ENCODE assay signal across 8 mouse cellular contexts in genomic region chr17:8371834-8372233, GRCm38 (mm10). TPM values are rescaled to one million over a fixed set of nuclear protein-coding genes. Genes with fewer than 3 reads are reported as not detected.
A peak's percentile ranks its signal among the peaks of the same experiment; 100 is the strongest.
DNase-seq lines count a peak whose midpoint lies in the region; ATAC-seq and TF ChIP-seq lines count a peak whose summit lies in the region.

No protein-coding gene starts in this region.

- peak overlapping the region; percentile 37 for H3K9ac ChIP-seq in embryonic facial prominence, embryonic 12.5 days
- H3K9ac ChIP-seq in limb, embryonic 11.5 days (ENCODE audit: low read length), result peak overlapping the region; percentile 62
- peak overlapping the region; percentile 78 for H3K9ac ChIP-seq in midbrain, embryonic 13.5 days (replicated peaks)

- H3K9me3 ChIP-seq in embryonic facial prominence, embryonic 12.5 days, result no peaks in the 10 kb centered on the region
- H3K9me3 ChIP-seq in limb, embryonic 11.5 days (ENCODE audit: control insufficient read depth, low read length), result no peaks in the 10 kb centered on the region
- no peaks in the 10 kb centered on the region for H3K9me3 ChIP-seq in midbrain, embryonic 13.5 days

- no peak overlapping the region for H3K4me3 ChIP-seq in C2C12 (ENCODE audit: insufficient read depth, poor library complexity, severe bottlenecking)
- peak overlapping the region; percentile 29 for H3K4me3 ChIP-seq in embryonic facial prominence, embryonic 12.5 days
- H3K4me3 ChIP-seq in limb, embryonic 11.5 days (ENCODE audit: low read depth, low read length), result peak overlapping the region; percentile 22
- peak overlapping the region; percentile 43 for H3K4me3 ChIP-seq in midbrain, embryonic 13.5 days (replicated peaks)

- H3K4me1 ChIP-seq in embryonic facial prominence, embryonic 12.5 days, result peaks cover 43% of the 10 kb centered on the region
- peaks cover 25% of the 10 kb centered on the region for H3K4me1 ChIP-seq in limb, embryonic 11.5 days (ENCODE audit: control insufficient read depth, insufficient read depth, low read length)
- H3K4me1 ChIP-seq in midbrain, embryonic 13.5 days (replicated peaks), result peaks cover 70% of the 10 kb centered on the region

- peak overlapping the region; percentile 48 for H3K4me2 ChIP-seq in embryonic facial prominence, embryonic 12.5 days (replicated peaks)
- peak overlapping the region; percentile 49 for H3K4me2 ChIP-seq in limb, embryonic 11.5 days (ENCODE audit: low read depth, severe bottlenecking)
- peak overlapping the region; percentile 66 for H3K4me2 ChIP-seq in midbrain, embryonic 13.5 days (replicated peaks)

- H3ac ChIP-seq in C2C12 (ENCODE audit: control insufficient read depth, insufficient read length, low read depth), result peak overlapping the region; percentile 39

- H3K79me3 ChIP-seq in C2C12 (ENCODE audit: low read depth), result no peaks in the 10 kb centered on the region

- no peaks in the 10 kb centered on the region for H3K36me3 ChIP-seq in C2C12 (ENCODE audit: control insufficient read depth, insufficient read depth)
- H3K36me3 ChIP-seq in embryonic facial prominence, embryonic 12.5 days, result no peaks in the 10 kb centered on the region
- H3K36me3 ChIP-seq in limb, embryonic 11.5 days (ENCODE audit: control insufficient read depth, insufficient read depth, low read length), result no peaks in the 10 kb centered on the region
- H3K36me3 ChIP-seq in midbrain, embryonic 13.5 days, result no peaks in the 10 kb centered on the region

- no peak for TF ChIP-seq CTCF in C2C12 (IDR thresholded peaks at IDR 0.05; ENCODE audit: control insufficient read depth, insufficient read depth, insufficient read length)

- ATAC-seq in embryonic facial prominence, embryonic 12.5 days (ENCODE audit: insufficient number of reproducible peaks, insufficient read depth, low FRiP score, low TSS enrichment), result peak; percentile 83
- peak; percentile 78 for ATAC-seq in limb, embryonic 11.5 days (ENCODE audit: insufficient number of reproducible peaks, low FRiP score, low TSS enrichment, low read depth)
- ATAC-seq in midbrain, embryonic 13.5 days, result peak; percentile 80

- no peaks in the 10 kb centered on the region for H3K79me2 ChIP-seq in C2C12 (ENCODE audit: control insufficient read depth, insufficient read depth)

- peak; percentile 66 for DNase-seq in adrenal gland, postnatal 14 days
- peak; percentile 45 to 58 for DNase-seq in heart, adult 9 months (ENCODE audit: low spot score in 2 of 2)
- DNase-seq in kidney, adult 8-10 months, result peak; percentile 34 to 37
- DNase-seq in limb, embryonic 11.5 days (ENCODE audit: low spot score), result peak; percentile 90
- peak; percentile 35 to 70 for DNase-seq in spleen, postnatal 4 days (ENCODE audit: low spot score in 2 of 2)

- no peaks in the 10 kb centered on the region for H3K27me3 ChIP-seq in C2C12 (ENCODE audit: control insufficient read depth, insufficient read depth, insufficient read length)
- no peaks in the 10 kb centered on the region for H3K27me3 ChIP-seq in embryonic facial prominence, embryonic 12.5 days
- H3K27me3 ChIP-seq in limb, embryonic 11.5 days (ENCODE audit: control insufficient read depth, insufficient read depth, low read length), result no peaks in the 10 kb centered on the region
- H3K27me3 ChIP-seq in midbrain, embryonic 13.5 days, result no peaks in the 10 kb centered on the region

- H3K27ac ChIP-seq in embryonic facial prominence, embryonic 12.5 days, result peak overlapping the region; percentile 93
- H3K27ac ChIP-seq in limb, embryonic 11.5 days (replicated peaks; ENCODE audit: low read depth, low read length), result peak overlapping the region; percentile 91
- H3K27ac ChIP-seq in midbrain, embryonic 13.5 days, result peak overlapping the region; percentile 100

- 0% methylated on average over 7 of the region's 7 CpGs for WGBS in embryonic facial prominence, embryonic 12.5 days
- 1% methylated on average over 7 of the region's 7 CpGs for WGBS in limb, embryonic 11.5 days
- 0% methylated on average over 7 of the region's 7 CpGs for WGBS in midbrain, embryonic 13.5 days

TF ChIP-seq in C2C12, 6 proteins besides CTCF, POLR2A, EP300 and RAD21:
- TF ChIP-seq CEBPB (IDR thresholded peaks at IDR 0.05; ENCODE audit: low read depth) (no peak), FOSL1 (IDR thresholded peaks at IDR 0.05; ENCODE audit: insufficient read depth, low read length, poor library complexity, severe bottlenecking) (no peak), USF1 (IDR thresholded peaks at IDR 0.05; ENCODE audit: low read depth) (no peak)

RNA-seq across cellular contexts. Expression of gene T2, which starts 16.0 kb away (rescaled TPM):
- 0.05 TPM for polyA plus RNA-seq in C2C12 (2012; fragmentation: generic; extraction: Trizol)
- not detected in 2 replicates for total RNA-seq in adrenal gland, postnatal 14 days (2021)
- polyA plus RNA-seq in embryonic facial prominence, embryonic 12.5 days (2016; fragmentation: Nextera tagmentation; extraction: Ambion mirVana), result 0.93 and 1.2 TPM in 2 replicates
- 1.2 and 2.1 TPM in 2 replicates for polyA plus RNA-seq in limb, embryonic 11.5 days (2014; fragmentation: Nextera tagmentation; extraction: Ambion mirVana)
- 0.46 and 0.66 TPM in 2 replicates for polyA plus RNA-seq in midbrain, embryonic 13.5 days (2015; fragmentation: Nextera tagmentation; extraction: Ambion mirVana)

RNA-seq across cellular contexts. Expression of gene Prr18, which starts 34.6 kb away (rescaled TPM):
- polyA plus RNA-seq in C2C12 (2012; fragmentation: generic; extraction: Trizol), result 0.16 TPM
- 0.33 and 0.41 TPM in 2 replicates for total RNA-seq in adrenal gland, postnatal 14 days (2021)
- 0.58 and 1.1 TPM in 2 replicates for polyA plus RNA-seq in embryonic facial prominence, embryonic 12.5 days (2016; fragmentation: Nextera tagmentation; extraction: Ambion mirVana)
- polyA plus RNA-seq in limb, embryonic 11.5 days (2014; fragmentation: Nextera tagmentation; extraction: Ambion mirVana), result 0.20 and 0.45 TPM in 2 replicates
- 7.9 and 9.1 TPM in 2 replicates for polyA plus RNA-seq in midbrain, embryonic 13.5 days (2015; fragmentation: Nextera tagmentation; extraction: Ambion mirVana)

Comparison
In these comparisons a context has a peak if more than half of its experiments do, and no peak if none do; other contexts are left out.
1. DNase-seq: peak in every context shown above with its lines; median percentile 90 in limb, embryonic 11.5 days; 66 in adrenal gland, postnatal 14 days; 52 in spleen, postnatal 4 days; 52 in heart, adult 9 months; 36 in kidney, adult 8-10 months.